13 mouse cellular contexts compared by ENCODE assay signal in genomic region chr6:95685242-95685641, GRCm38 (mm10).
"Had no signal": no experiment of that assay in that cellular context is flagged by ENCODE, and none has a peak within 500 bp of the region (broad histone marks: within the 10 kb centered on the region; RNA-seq: fewer than 3 reads in every experiment).

No protein-coding gene starts in this region.

- H3K27ac ChIP-seq: kidney, embryonic 15.5 days; limb, embryonic 15.5 days; liver, embryonic 12.5 days; midbrain, embryonic 12.5 days; neural tube, embryonic 12.5 days had no signal

- DNase-seq: kidney, adult 2 months; kidney, postnatal 14 days; lung, postnatal 36 days; right cerebral cortex, postnatal 4 days; spleen, adult 18-20 months; thymus, postnatal 4 days had no signal

- H3K4me3 ChIP-seq: kidney, embryonic 15.5 days; limb, embryonic 15.5 days; liver, embryonic 12.5 days; megakaryocyte, embryonic 14.5 days; midbrain, embryonic 12.5 days; neural tube, embryonic 12.5 days had no signal

- H3K9ac ChIP-seq: kidney, embryonic 15.5 days; limb, embryonic 15.5 days; liver, embryonic 12.5 days; midbrain, embryonic 12.5 days; neural tube, embryonic 12.5 days had no signal

- ATAC-seq: intestine, embryonic 16.5 days; liver, embryonic 12.5 days had no signal

- H3K4me2 ChIP-seq: kidney, embryonic 15.5 days; limb, embryonic 15.5 days; liver, embryonic 12.5 days; midbrain, embryonic 12.5 days; neural tube, embryonic 12.5 days had no signal

- H3K36me3 ChIP-seq: kidney, embryonic 15.5 days; limb, embryonic 15.5 days; liver, embryonic 12.5 days; midbrain, embryonic 12.5 days; neural tube, embryonic 12.5 days had no signal

- H3K27me3 ChIP-seq: kidney, embryonic 15.5 days; limb, embryonic 15.5 days; liver, embryonic 12.5 days; megakaryocyte, embryonic 14.5 days; neural tube, embryonic 12.5 days had no signal

- H3K4me1 ChIP-seq: limb, embryonic 15.5 days; midbrain, embryonic 12.5 days; neural tube, embryonic 12.5 days had no signal

- H3K9me3 ChIP-seq: kidney, embryonic 15.5 days; limb, embryonic 15.5 days; liver, embryonic 12.5 days; megakaryocyte, embryonic 14.5 days; midbrain, embryonic 12.5 days; neural tube, embryonic 12.5 days had no signal
